Mouse (Mus musculus) left cerebral cortex, postnatal 14 days (tissue): ENCODE data around the gene Hmga2. TPM values are rescaled to one million over a fixed set of nuclear protein-coding genes. Genes with fewer than 3 reads are reported as not detected.

ENCODE experiments used
- DNase-seq, 2 experiments: peaks; one replicate each; pipeline ENCODE4 v3.0.0; 2021 to 2022; ENCODE audit warnings: low spot score in 2 of 2, mixed read lengths in 1 of 2
- intact Hi-C: fragments of 180-260 bp; cut with DNase I; formaldehyde crosslinking; loops from one replicate; pipeline ENCODE4 v1.15.1; 2025
- total RNA-seq, 2 experiments: library from RNA; stranded (reverse); gene quantifications; 2 replicates each; pipeline ENCODE4 v1.2.3; 2021

Gene Hmga2
- total RNA-seq, 2 experiments from 2014 or later, result 0.11 TPM; not detected in 1

DNA sequence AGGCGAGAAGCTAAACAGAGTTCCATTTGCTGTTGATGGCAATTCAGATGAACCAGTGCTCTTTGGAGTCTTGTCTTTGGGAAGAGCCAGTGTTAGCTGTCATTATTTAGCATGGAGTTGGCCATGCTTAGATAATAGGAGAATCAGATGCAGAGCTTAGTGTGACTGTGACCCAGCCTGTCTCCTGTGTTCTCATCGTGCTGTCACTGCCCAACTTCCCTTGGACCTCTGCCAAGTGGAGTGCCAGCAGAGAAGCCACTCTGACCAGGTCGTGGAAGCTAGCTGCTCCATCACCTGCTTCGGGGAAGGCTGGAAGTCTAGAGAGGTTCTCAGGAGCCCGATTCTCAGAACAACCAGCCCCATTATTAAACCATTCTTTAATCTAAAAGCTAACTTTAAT is 73.3 kb downstream of the Hmga2 start:
- intact Hi-C loops, result no loop called here
- DNase-seq, result no peak

GRCm38 (mm10) chr10:120401787-120402186 is 74.5 kb downstream of the Hmga2 start:
- DNase-seq, result no peak
- intact Hi-C loops, result no loop called here

- DNase-seq, result no peak
- intact Hi-C loops, result no loop called here
Observed at GRCm38 (mm10) chr10:120399846-120400510, 76.3 kb downstream of the Hmga2 start.

GRCm38 (mm10) chr10:120398745-120399144 is 77.5 kb downstream of the Hmga2 start:
- DNase-seq, result no peak
- intact Hi-C loops, result no loop called here

GRCm38 (mm10) chr10:120397211-120397631 is 79.0 kb downstream of the Hmga2 start:
- DNase-seq, result no peak
- intact Hi-C loops, result no loop called here

- intact Hi-C loops, result no loop called here
- no peak for DNase-seq
Observed at GRCm38 (mm10) chr10:120395550-120395949, 80.7 kb downstream of the Hmga2 start.

DNA sequence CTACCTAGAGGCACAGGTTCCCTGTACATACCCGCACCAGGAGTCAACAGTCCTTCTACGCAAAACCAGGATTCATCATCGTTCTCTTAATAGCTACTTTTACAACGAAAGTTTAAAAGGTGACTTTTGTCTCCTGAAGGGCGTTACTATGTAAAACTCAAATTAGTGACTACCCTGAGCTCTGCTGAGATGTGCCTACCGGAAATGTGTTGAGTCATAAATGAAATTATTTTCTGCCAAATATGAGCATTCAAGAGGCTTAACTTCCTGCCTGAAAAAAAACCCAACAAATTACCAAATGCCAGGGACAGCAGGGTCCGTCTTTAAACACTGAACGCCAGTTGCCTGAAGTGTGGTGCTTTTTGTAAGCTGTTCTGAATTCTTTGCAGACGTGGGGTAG is 81.5 kb downstream of the Hmga2 start:
- no peak for DNase-seq
- intact Hi-C loops, result no loop called here

GRCm38 (mm10) chr10:120391971-120392716 is 84.1 kb downstream of the Hmga2 start:
- intact Hi-C loops, result no loop called here
- DNase-seq, result no peak

- intact Hi-C loops, result no loop called here
- DNase-seq, result no peak
Observed at GRCm38 (mm10) chr10:120390912-120391835, 85.1 kb downstream of the Hmga2 start.

GRCm38 (mm10) chr10:120389707-120390106 is 86.6 kb downstream of the Hmga2 start:
- no peak for DNase-seq

GRCm38 (mm10) chr10:120388966-120389365 is 87.3 kb downstream of the Hmga2 start:
- intact Hi-C loops, result no loop called here
- no peak for DNase-seq

More at GRCm38 (mm10) chr10:120389707-120390106, 86.6 kb downstream of the Hmga2 start:
- intact Hi-C loops, result no loop called here

GRCm38 (mm10) chr10:120388400-120388871 is 87.8 kb downstream of the Hmga2 start:
- no peak for DNase-seq
- intact Hi-C loops, result no loop called here

DNA sequence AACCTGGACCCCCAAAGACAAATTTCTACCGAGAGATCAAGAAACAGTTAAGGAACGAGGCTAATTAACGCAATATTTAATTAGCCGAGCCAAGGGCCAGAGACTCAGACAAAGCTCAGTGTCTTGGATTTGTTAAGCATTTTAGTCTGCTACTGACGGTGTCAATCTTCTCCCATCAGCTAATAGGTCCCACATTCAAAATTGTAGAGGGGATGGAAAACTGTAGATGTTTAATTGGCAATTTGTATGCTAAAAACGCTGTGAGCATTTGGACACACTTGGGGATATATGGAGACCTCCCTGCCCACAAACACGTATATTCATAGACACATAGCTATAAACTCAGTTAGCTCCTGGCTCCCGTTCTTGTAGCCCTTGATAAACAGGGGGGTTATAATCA is 89.2 kb downstream of the Hmga2 start:
- intact Hi-C loops, result no loop called here
- no peak for DNase-seq

GRCm38 (mm10) chr10:120384797-120385600 is 91.3 kb downstream of the Hmga2 start:
- intact Hi-C loops, result no loop called here

GRCm38 (mm10) chr10:120384040-120384439 is 92.2 kb downstream of the Hmga2 start:
- no peak for DNase-seq
- intact Hi-C loops, result no loop called here

More at GRCm38 (mm10) chr10:120384797-120385600, 91.3 kb downstream of the Hmga2 start:
- no peak for DNase-seq

- intact Hi-C loops, result no loop called here
- no peak for DNase-seq
Observed at GRCm38 (mm10) chr10:120377795-120378194, 98.5 kb downstream of the Hmga2 start.

- peak; percentile 86 to 88 for DNase-seq
- intact Hi-C loops, result no loop called here
Observed at GRCm38 (mm10) chr10:120377327-120377752, 98.9 kb downstream of the Hmga2 start.

- no peak for DNase-seq
- intact Hi-C loops, result no loop called here
Observed at GRCm38 (mm10) chr10:120375438-120375837, 100.8 kb downstream of the Hmga2 start.

DNA sequence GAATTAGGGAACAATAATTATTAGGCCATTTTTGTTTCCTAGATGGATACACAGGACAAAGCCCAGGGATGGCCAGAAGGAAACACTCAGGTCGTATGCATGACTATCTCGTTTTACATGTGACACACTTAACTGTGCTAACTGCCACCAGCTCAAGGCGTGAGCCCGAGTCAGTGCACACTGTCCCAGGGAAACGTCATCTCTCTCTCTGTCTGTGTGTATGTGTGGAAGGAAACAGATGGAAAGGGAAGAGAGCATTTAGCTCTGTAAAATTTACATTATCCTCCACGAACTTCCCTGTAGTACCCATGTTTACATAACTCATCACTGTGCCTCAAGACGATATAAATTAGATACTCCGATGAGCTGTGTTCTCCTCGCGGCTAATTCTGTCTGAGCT is 105.1 kb downstream of the Hmga2 start:
- intact Hi-C loops, result no loop called here

More for the DNA sequence above, 105.1 kb downstream of the Hmga2 start:
- no peak for DNase-seq
